Mouse (Mus musculus) kidney, postnatal 25 days (tissue): ENCODE measurements at regions not wholly inside any gene's neighbourhood (a gene's known extent, or its start where the extent isn't known, plus 50 kb on each side); places are given as distances from the start of the nearest gene placed in this dataset.
A peak's percentile ranks its signal among the peaks of the same experiment; 100 is the strongest.
"Not testable (repeated sequence)": the region's sequence is repeated elsewhere in the genome, so short reads cannot be mapped to it uniquely, and the experiment has no call there.

Experiments
- DNase-seq, 2 experiments: peaks; one replicate each; pipeline ENCODE4 v3.0.0; 2021; ENCODE audit warnings: mixed read lengths in 2 of 2

- not testable (repeated sequence) for DNase-seq
Measured at GRCm38 (mm10) chr8:20495542-20495941, 119.2 kb upstream of the Gm21119 start.

GRCm38 (mm10) chr8:20513920-20514319 is 100.8 kb upstream of the Gm21119 start:
- DNase-seq: peak in 1 of 2 experiments; percentile 24

- DNase-seq: peak; percentile 1 to 34
Measured at GRCm38 (mm10) chr8:20516324-20516830, 98.3 kb upstream of the Gm21119 start.

- DNase-seq: peak in 1 of 2 experiments; percentile 12
Measured at GRCm38 (mm10) chr8:20517551-20517950, 97.2 kb upstream of the Gm21119 start.

- DNase-seq: peak in 1 of 2 experiments; percentile 28
Measured at GRCm38 (mm10) chr8:20524539-20524938, 90.2 kb upstream of the Gm21119 start.

- DNase-seq: peak in 1 of 2 experiments; percentile 19
Measured at GRCm38 (mm10) chr8:20529048-20529447, 85.7 kb upstream of the Gm21119 start.

GRCm38 (mm10) chr8:20539031-20539430 is 75.7 kb upstream of the Gm21119 start:
- peak in 1 of 2 experiments; percentile 20 for DNase-seq

- DNase-seq: peak in 1 of 2 experiments; percentile 31
Measured at GRCm38 (mm10) chr8:20544084-20544483, 70.6 kb upstream of the Gm21119 start.

GRCm38 (mm10) chr8:20545347-20545746 is 69.4 kb upstream of the Gm21119 start:
- DNase-seq: peak; percentile 12 to 31

- DNase-seq: not testable (repeated sequence)
Measured at GRCm38 (mm10) chr8:20546401-20546800, 68.3 kb upstream of the Gm21119 start.

GRCm38 (mm10) chr8:20550054-20550778 is 64.5 kb upstream of the Gm21119 start:
- DNase-seq: peak; percentile 79 to 89

- not testable (repeated sequence) for DNase-seq
Measured at GRCm38 (mm10) chr8:20556501-20557181, 58.1 kb upstream of the Gm21119 start.

GRCm38 (mm10) chr8:20557184-20557583 is 57.5 kb upstream of the Gm21119 start:
- DNase-seq: not testable (repeated sequence)

- peak; percentile 16 to 58 for DNase-seq
Measured at GRCm38 (mm10) chr8:20557609-20558008, 57.1 kb upstream of the Gm21119 start.
